Mouse (Mus musculus): ENCODE results near the gene Adprh. TPM values are rescaled to one million over a fixed set of nuclear protein-coding genes. Genes with fewer than 3 reads are reported as not detected.
A peak's percentile ranks its signal among the peaks of the same experiment; 100 is the strongest.

The Adprh gene
- total RNA-seq, 2 experiments from 2014 or later: 60.9 to 61.6 TPM

- peak overlapping the region; percentile 31 for H3K4me3 ChIP-seq
- intact Hi-C loops (cut with DNase I): no loop called here
- peak overlapping the region; percentile 65 for H3K27ac ChIP-seq
- TF ChIP-seq CTCF (IDR thresholded peaks at IDR 0.05): no peak
- DNase-seq (ENCODE audit: extremely low spot score in 1 of 2, low spot score in 2 of 2): peak; percentile 28 to 34
Measured at GRCm38 (mm10) chr16:38399531-38400231, 52.8 kb downstream of the Adprh start.

- intact Hi-C loops (cut with DNase I): no loop called here
- DNase-seq (ENCODE audit: extremely low spot score in 1 of 2, low spot score in 2 of 2): no peak
- Histone ChIP-seq H3K4me3 (no peak overlapping the region), H3K27ac (no peak overlapping the region)
- no peak for TF ChIP-seq CTCF (IDR thresholded peaks at IDR 0.05)
Measured at GRCm38 (mm10) chr16:38399076-38399475, 53.4 kb downstream of the Adprh start.

- intact Hi-C loops (cut with DNase I): no loop called here
- TF ChIP-seq CTCF (IDR thresholded peaks at IDR 0.05): no peak
- H3K27ac ChIP-seq: no peak overlapping the region
- no peak overlapping the region for H3K4me3 ChIP-seq
- DNase-seq (ENCODE audit: extremely low spot score in 1 of 2, low spot score in 2 of 2): no peak
Measured at GRCm38 (mm10) chr16:38398266-38398665, 54.2 kb downstream of the Adprh start.

- intact Hi-C loops (cut with DNase I): no loop called here
- no peak for DNase-seq (ENCODE audit: extremely low spot score in 1 of 2, low spot score in 2 of 2)
- Histone ChIP-seq H3K4me3 (no peak overlapping the region), H3K27ac (no peak overlapping the region)
- no peak for TF ChIP-seq CTCF (IDR thresholded peaks at IDR 0.05)
Measured at GRCm38 (mm10) chr16:38396155-38396554, 56.3 kb downstream of the Adprh start.

- H3K4me3 ChIP-seq: no peak overlapping the region
- no peak for DNase-seq (ENCODE audit: extremely low spot score in 1 of 2, low spot score in 2 of 2)
- intact Hi-C loops (cut with DNase I): no loop called here
- TF ChIP-seq CTCF (IDR thresholded peaks at IDR 0.05): no peak
- no peak overlapping the region for H3K27ac ChIP-seq
Measured at GRCm38 (mm10) chr16:38395060-38395730, 57.3 kb downstream of the Adprh start.

GRCm38 (mm10) chr16:38394191-38394618, 58.3 kb downstream of the Adprh start:
- no peak for TF ChIP-seq CTCF (IDR thresholded peaks at IDR 0.05)
- intact Hi-C loops (cut with DNase I): no loop called here

More at GRCm38 (mm10) chr16:38394191-38394618, 58.3 kb downstream of the Adprh start:
- Histone ChIP-seq H3K27ac (no peak overlapping the region), H3K4me3 (no peak overlapping the region)
- no peak for DNase-seq (ENCODE audit: extremely low spot score in 1 of 2, low spot score in 2 of 2)

Other genes with a start within 250 kb of the Adprh start
- not detected for gene Nr1i2, start 157.9 kb downstream of the Adprh start, total RNA-seq (2021)
- gene Maats1, start 110.6 kb downstream of the Adprh start, total RNA-seq (2021): 1 to 10 TPM; 1.2 to 1.6 TPM
- 100 to 1,000 TPM; 131 to 133 TPM for gene Cox17, start 105.7 kb downstream of the Adprh start, total RNA-seq (2021)
- not detected for gene Gm21987, start 105.7 kb downstream of the Adprh start, total RNA-seq (2021)
- 1 to 10 TPM in 1 of 2 experiments, under 1 TPM in 1; 0.51 to 1.5 TPM for gene Popdc2, start 90.5 kb downstream of the Adprh start, total RNA-seq (2021)
- 1 to 10 TPM; 1.5 to 2.5 TPM for gene Pla1a, start 19.6 kb downstream of the Adprh start, total RNA-seq (2021)
- gene Cd80, start 2.9 kb upstream of the Adprh start, total RNA-seq (2021): under 1 TPM; 0.27 to 0.54 TPM
- 10 to 100 TPM; 32.2 to 33.4 TPM for gene Timmdc1, start 70.0 kb upstream of the Adprh start, total RNA-seq (2021)
- 10 to 100 TPM; 41.8 to 44.0 TPM for gene Poglut1, start 97.6 kb upstream of the Adprh start, total RNA-seq (2021)
- 10 to 100 TPM; 23.5 to 24.9 TPM for gene Tmem39a, start 106.0 kb upstream of the Adprh start, total RNA-seq (2021)